Mouse (Mus musculus): ENCODE data around the gene Pard3.

- TF ChIP-seq CTCF (IDR thresholded peaks at IDR 0.05; ENCODE audit: borderline replicate concordance, control insufficient read depth, extremely low read depth, insufficient read depth, low read length, poor library complexity): no peak
- no peak for TF ChIP-seq POLR2A (IDR thresholded peaks at IDR 0.05; ENCODE audit: control insufficient read depth, extremely low read depth, insufficient read depth, low read length, poor library complexity)
These were observed 489.9 kb downstream of the Pard3 start for GRCm38 (mm10) chr8:127553582-127553981.
